Mouse (Mus musculus) layer of hippocampus, adult 8-10 months (tissue): ENCODE measurements around the gene Ric8b. TPM values are rescaled to one million over a fixed set of nuclear protein-coding genes. Genes with fewer than 3 reads are reported as not detected.

Experiments
- DNase-seq, 2 experiments: peaks; one replicate each; pipeline ENCODE4 v3.0.0; 2022; ENCODE audit warnings: low spot score in 2 of 2
- total RNA-seq, 4 experiments: library from RNA; stranded (reverse); gene quantifications; 2 replicates each; pipeline ENCODE4 v1.2.4; 2022

Gene Ric8b
- total RNA-seq, 4 experiments from 2014 or later = 36.1 to 51.0 (median 45.1) TPM

DNA sequence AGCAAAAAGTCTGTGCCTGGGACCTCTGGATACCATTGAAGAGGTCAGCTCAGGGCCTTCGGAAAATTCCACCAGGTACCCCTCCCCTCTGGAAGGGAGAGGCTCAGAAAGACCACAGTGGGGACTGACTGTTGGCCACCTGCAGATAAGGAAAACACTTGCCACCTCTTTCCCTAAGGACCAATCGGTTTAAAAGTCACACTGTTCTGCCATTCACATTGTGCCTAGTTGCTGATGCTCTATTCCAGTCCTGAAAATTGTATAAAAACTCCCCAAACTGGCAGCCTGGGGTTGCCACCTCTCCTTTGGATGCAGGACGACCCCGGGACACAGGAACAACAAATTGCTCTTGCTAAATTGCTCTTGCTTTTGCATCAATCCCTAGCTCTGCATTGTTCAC is 135.0 kb downstream of the Ric8b start:
- DNase-seq = no peak

DNA sequence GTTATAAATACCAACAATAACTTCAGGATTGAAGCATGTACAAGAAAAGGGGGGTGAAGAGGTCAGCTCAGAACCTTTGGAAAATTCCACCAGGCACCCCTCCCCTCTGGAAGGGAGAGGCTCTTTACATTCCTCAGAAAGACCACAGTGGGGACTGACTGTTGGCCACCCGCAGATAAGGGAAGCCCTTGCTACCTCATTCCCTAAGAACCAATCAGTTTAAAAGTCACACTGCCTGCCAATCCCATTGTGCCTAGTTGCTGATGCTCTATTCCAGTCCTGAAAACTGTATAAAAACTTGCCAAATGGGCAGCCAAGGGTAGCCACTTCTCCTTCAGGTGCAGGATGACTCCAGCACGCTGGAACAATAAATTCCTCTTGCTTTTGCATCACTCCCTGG is 137.5 kb downstream of the Ric8b start:
- no peak for DNase-seq

Other genes with a start within 250 kb of the Ric8b start
- gene Rfx4, start 161.6 kb upstream of the Ric8b start, total RNA-seq = 10 to 100 TPM; 10.9 to 12.7 (median 12.3) TPM
- 1 to 10 TPM in 1 of 4 experiments, under 1 TPM in 3; 0.56 to 1.4 (median 0.68) TPM for gene Fhl4, start 184.9 kb downstream of the Ric8b start, total RNA-seq
- 10 to 100 TPM; 27.3 to 33.8 (median 30.6) TPM for gene Tmem263, start 185.0 kb downstream of the Ric8b start, total RNA-seq
- 10 to 100 TPM; 16.3 to 20.9 (median 18.4) TPM for gene Mterf2, start 210.4 kb downstream of the Ric8b start, total RNA-seq